Mouse (Mus musculus): ENCODE data around the gene Tll2. TPM values are rescaled to one million over a fixed set of nuclear protein-coding genes. Genes with fewer than 3 reads are reported as not detected.

Tll2 gene
- polyA plus RNA-seq, 1 experiment from 2014 or later, result not detected

GRCm38 (mm10) chr19:41109991-41110390 is 96.6 kb downstream of the Tll2 start:
- Histone ChIP-seq H3K9me3 (replicated peaks) (no peaks in the 10 kb centered on the region), H3K27ac (no peak overlapping the region), H3K4me2 (no peak overlapping the region), H3K36me3 (no peaks in the 10 kb centered on the region), H3K27me3 (no peaks in the 10 kb centered on the region), H3K4me3 (replicated peaks) (no peak overlapping the region), H3K4me1 (replicated peaks) (no peaks in the 10 kb centered on the region), H3K9ac (no peak overlapping the region)
- ATAC-seq (ENCODE audit: low read depth) (no peak), DNase-seq (no peak)
- 46% methylated on average over 5 of the region's 5 CpGs for WGBS (ENCODE audit: insufficient replicate concordance)

DNA sequence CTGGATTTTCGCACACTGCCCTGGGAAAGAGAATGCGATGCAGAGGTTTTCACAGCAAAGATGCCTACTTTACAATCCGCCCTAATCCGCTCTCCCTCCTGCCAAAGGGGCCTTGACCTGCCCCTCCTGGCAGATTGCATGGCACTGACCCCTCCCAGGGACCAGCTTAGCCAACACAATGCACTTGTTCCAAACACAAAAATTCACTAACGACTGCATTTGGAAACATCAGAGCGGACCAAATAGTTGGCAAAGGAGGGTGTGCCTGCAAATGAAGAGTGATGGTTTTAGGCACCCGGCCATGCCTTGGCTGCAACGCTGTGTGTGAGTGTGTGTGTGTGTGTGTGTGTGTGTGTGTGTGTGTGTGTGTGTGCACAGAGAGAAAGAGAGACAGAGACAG is 97.1 kb downstream of the Tll2 start:
- DNase-seq (no peak), ATAC-seq (ENCODE audit: low read depth) (no peak)
- Histone ChIP-seq H3K9ac (no peak overlapping the region), H3K27me3 (no peaks in the 10 kb centered on the region), H3K4me1 (replicated peaks) (no peaks in the 10 kb centered on the region), H3K4me2 (no peak overlapping the region), H3K27ac (no peak overlapping the region), H3K9me3 (replicated peaks) (no peaks in the 10 kb centered on the region), H3K36me3 (no peaks in the 10 kb centered on the region), H3K4me3 (replicated peaks) (no peak overlapping the region)
- WGBS (ENCODE audit: insufficient replicate concordance), result 77% methylated on average over 8 of the region's 8 CpGs

GRCm38 (mm10) chr19:41108666-41109065 is 98.0 kb downstream of the Tll2 start:
- Histone ChIP-seq H3K9ac (no peak overlapping the region), H3K27me3 (no peaks in the 10 kb centered on the region), H3K27ac (no peak overlapping the region), H3K9me3 (replicated peaks) (no peaks in the 10 kb centered on the region), H3K4me1 (replicated peaks) (no peaks in the 10 kb centered on the region), H3K36me3 (no peaks in the 10 kb centered on the region), H3K4me3 (replicated peaks) (no peak overlapping the region), H3K4me2 (no peak overlapping the region)
- ATAC-seq (ENCODE audit: low read depth), result no peak
- WGBS (ENCODE audit: insufficient replicate concordance), result 73% methylated on average over 7 of the region's 7 CpGs
- DNase-seq, result no peak

GRCm38 (mm10) chr19:41107530-41107929 is 99.1 kb downstream of the Tll2 start:
- H3K4me1 ChIP-seq (replicated peaks), result no peaks in the 10 kb centered on the region
- no peaks in the 10 kb centered on the region for H3K36me3 ChIP-seq
- no peak for DNase-seq
- no peak overlapping the region for H3K4me3 ChIP-seq (replicated peaks)
- H3K9me3 ChIP-seq (replicated peaks), result no peaks in the 10 kb centered on the region
- ATAC-seq (ENCODE audit: low read depth), result no peak
- WGBS (ENCODE audit: insufficient replicate concordance), result 58% methylated on average over 8 of the region's 8 CpGs
- H3K4me2 ChIP-seq, result no peak overlapping the region
- H3K27ac ChIP-seq, result no peak overlapping the region
- H3K27me3 ChIP-seq, result no peaks in the 10 kb centered on the region
- no peak overlapping the region for H3K9ac ChIP-seq

- no peak overlapping the region for H3K4me3 ChIP-seq (replicated peaks)
- H3K9me3 ChIP-seq (replicated peaks), result no peaks in the 10 kb centered on the region
- H3K4me2 ChIP-seq, result no peak overlapping the region
- DNase-seq (no peak), ATAC-seq (ENCODE audit: low read depth) (no peak)
- WGBS (ENCODE audit: insufficient replicate concordance), result 48% methylated on average over 8 of the region's 8 CpGs
- no peak overlapping the region for H3K27ac ChIP-seq
- H3K9ac ChIP-seq, result no peak overlapping the region
- H3K4me1 ChIP-seq (replicated peaks), result no peaks in the 10 kb centered on the region
- H3K27me3 ChIP-seq, result no peaks in the 10 kb centered on the region
- no peaks in the 10 kb centered on the region for H3K36me3 ChIP-seq
These were observed 101.7 kb downstream of the Tll2 start for GRCm38 (mm10) chr19:41104922-41105321.

DNA sequence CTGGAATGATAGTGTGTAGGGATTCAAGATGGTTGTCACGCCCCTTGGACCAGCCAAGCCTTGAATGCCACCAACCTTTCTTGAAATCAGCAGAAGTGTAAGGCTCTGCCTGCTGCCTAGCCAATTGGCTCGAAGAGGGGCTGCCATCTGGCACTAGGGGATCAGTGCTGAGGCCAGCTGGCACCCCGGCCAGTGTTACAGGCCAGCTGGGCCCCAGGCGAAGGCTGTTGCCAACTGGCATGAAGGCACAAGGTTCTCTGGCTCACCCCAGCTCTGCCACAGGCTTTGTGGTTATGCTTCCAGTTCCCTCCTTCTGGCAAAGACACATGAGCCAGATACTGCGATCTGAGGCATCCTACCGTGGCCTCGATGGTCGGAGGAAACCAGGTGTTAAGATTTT is 105.2 kb downstream of the Tll2 start:
- Histone ChIP-seq H3K4me1 (replicated peaks) (no peaks in the 10 kb centered on the region), H3K4me3 (replicated peaks) (no peak overlapping the region), H3K27ac (no peak overlapping the region), H3K36me3 (no peaks in the 10 kb centered on the region), H3K9ac (no peak overlapping the region), H3K27me3 (no peaks in the 10 kb centered on the region), H3K4me2 (no peak overlapping the region), H3K9me3 (replicated peaks) (no peaks in the 10 kb centered on the region)
- DNase-seq (no peak), ATAC-seq (ENCODE audit: low read depth) (no peak)
- WGBS (ENCODE audit: insufficient replicate concordance), result 63% methylated on average over 8 of the region's 8 CpGs

DNA sequence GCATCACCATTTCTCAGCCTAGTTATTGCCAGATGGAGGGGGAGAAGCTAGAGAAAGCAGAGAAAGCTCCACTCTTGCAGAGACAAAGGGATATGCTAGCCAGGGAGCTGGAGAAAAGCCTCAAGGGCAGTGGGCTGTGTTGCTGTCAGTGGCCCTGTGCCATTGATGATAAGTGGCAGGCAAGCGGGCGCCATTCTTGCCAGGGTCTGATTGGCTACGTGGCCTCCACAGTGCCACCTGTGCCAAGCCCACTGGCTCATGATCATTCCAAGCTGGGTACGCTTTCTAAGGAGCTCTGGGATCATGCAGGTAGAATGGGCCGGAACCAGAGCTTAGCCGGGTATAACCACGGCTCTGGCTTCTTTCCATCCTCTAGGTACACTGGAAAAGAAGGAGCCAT is 105.8 kb downstream of the Tll2 start:
- Histone ChIP-seq H3K9ac (no peak overlapping the region), H3K36me3 (no peaks in the 10 kb centered on the region), H3K27ac (no peak overlapping the region), H3K27me3 (no peaks in the 10 kb centered on the region), H3K4me2 (no peak overlapping the region), H3K9me3 (replicated peaks) (no peaks in the 10 kb centered on the region), H3K4me1 (replicated peaks) (no peaks in the 10 kb centered on the region), H3K4me3 (replicated peaks) (no peak overlapping the region)
- WGBS (ENCODE audit: insufficient replicate concordance), result 71% methylated on average over 7 of the region's 7 CpGs
- ATAC-seq (ENCODE audit: low read depth) (no peak), DNase-seq (no peak)

DNA sequence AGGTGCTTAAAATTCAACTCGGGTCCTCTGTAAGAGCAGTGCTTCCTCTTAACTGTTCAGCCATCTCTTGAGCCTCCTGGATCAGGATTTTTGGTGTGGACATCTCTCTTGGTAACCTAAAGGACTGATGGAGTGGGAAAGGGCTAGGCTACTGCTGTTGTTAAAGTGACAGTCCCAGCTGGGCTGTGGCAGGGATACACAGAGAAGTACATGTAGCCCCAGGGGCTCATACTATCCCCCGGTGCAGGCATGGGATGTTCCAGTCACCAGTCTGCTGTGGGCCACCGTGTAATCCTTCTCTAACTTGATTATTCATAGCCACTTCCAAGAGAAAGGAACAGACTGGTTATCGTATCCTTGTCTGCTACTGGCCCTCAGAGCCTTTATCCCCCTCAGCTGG is 109.6 kb downstream of the Tll2 start:
- ATAC-seq (ENCODE audit: low read depth), result no peak
- Histone ChIP-seq H3K27ac (no peak overlapping the region), H3K4me3 (replicated peaks) (no peak overlapping the region), H3K9me3 (replicated peaks) (no peaks in the 10 kb centered on the region), H3K27me3 (no peaks in the 10 kb centered on the region), H3K4me1 (replicated peaks) (no peaks in the 10 kb centered on the region), H3K4me2 (no peak overlapping the region), H3K9ac (no peak overlapping the region), H3K36me3 (no peaks in the 10 kb centered on the region)
- WGBS (ENCODE audit: insufficient replicate concordance), result 57% methylated on average over 4 of the region's 4 CpGs
- DNase-seq, result no peak

- Histone ChIP-seq H3K9me3 (replicated peaks) (no peaks in the 10 kb centered on the region), H3K4me2 (no peak overlapping the region), H3K27ac (no peak overlapping the region), H3K4me1 (replicated peaks) (no peaks in the 10 kb centered on the region), H3K9ac (no peak overlapping the region), H3K4me3 (replicated peaks) (no peak overlapping the region), H3K27me3 (peaks cover 21% of the 10 kb centered on the region), H3K36me3 (no peaks in the 10 kb centered on the region)
- no peak for ATAC-seq (ENCODE audit: low read depth)
- no peak for DNase-seq
- 14% methylated on average over 2 of the region's 2 CpGs for WGBS (ENCODE audit: insufficient replicate concordance)
These were observed 114.7 kb downstream of the Tll2 start for GRCm38 (mm10) chr19:41091901-41092300.

DNA sequence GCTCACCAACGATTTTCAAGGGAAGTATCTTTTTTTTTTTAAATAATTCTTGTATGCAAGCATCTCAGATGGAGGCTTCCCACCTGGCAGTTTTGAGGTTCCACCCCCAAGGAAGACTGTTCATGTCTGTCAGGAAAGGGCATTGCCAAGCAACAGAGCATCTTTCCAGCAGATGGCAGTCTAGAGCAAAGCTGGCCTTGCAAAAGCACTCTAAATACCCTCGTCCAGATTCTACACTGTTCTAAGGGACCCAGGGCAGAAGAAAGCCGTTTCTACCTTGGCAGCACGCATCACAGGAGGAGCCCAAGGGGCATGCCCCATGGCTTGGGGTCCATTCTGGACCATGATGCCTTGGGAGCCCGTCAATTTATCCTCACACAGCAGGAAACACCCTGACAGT is 116.8 kb downstream of the Tll2 start:
- Histone ChIP-seq H3K27ac (no peak overlapping the region), H3K4me3 (replicated peaks) (no peak overlapping the region), H3K27me3 (peaks cover 21% of the 10 kb centered on the region), H3K36me3 (no peaks in the 10 kb centered on the region), H3K4me2 (no peak overlapping the region), H3K9ac (no peak overlapping the region), H3K4me1 (replicated peaks) (no peaks in the 10 kb centered on the region), H3K9me3 (replicated peaks) (no peaks in the 10 kb centered on the region)
- DNase-seq (peak; percentile 13), ATAC-seq (ENCODE audit: low read depth) (no peak)
- 8% methylated on average over 5 of the region's 5 CpGs for WGBS (ENCODE audit: insufficient replicate concordance)

- Histone ChIP-seq H3K4me3 (replicated peaks) (no peak overlapping the region), H3K27me3 (peaks cover 21% of the 10 kb centered on the region), H3K36me3 (no peaks in the 10 kb centered on the region), H3K9me3 (replicated peaks) (no peaks in the 10 kb centered on the region), H3K4me2 (peak overlapping the region; percentile 21; the same call in 1 of the 2 replicates), H3K9ac (no peak overlapping the region), H3K27ac (no peak overlapping the region), H3K4me1 (replicated peaks) (no peaks in the 10 kb centered on the region)
- 26% methylated on average over 18 of the region's 18 CpGs for WGBS (ENCODE audit: insufficient replicate concordance)
- ATAC-seq (ENCODE audit: low read depth) (no peak), DNase-seq (no peak)
These were observed 118.1 kb downstream of the Tll2 start for GRCm38 (mm10) chr19:41088491-41088890.

DNA sequence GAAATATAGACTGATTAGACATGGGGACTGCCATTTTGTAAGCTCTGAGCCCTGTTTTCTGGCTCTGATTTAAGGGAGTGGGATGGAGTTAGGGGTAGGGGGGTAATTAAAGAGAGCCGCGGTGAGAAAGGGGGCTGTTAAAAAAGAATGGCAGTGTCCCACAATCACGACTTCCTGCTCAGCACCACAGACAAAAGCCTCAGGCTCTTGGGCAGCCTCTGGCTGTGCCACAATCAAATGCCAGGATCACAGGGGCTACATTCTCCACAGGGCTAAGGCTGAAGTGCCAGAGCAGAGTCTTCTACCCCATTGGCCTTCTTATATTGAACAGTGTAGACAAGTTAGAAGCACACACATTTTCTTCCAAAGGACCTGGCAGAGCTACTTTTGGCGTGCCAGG is 118.7 kb downstream of the Tll2 start:
- Histone ChIP-seq H3K27me3 (peaks cover 21% of the 10 kb centered on the region), H3K27ac (no peak overlapping the region), H3K4me2 (no peak overlapping the region), H3K9ac (no peak overlapping the region), H3K36me3 (no peaks in the 10 kb centered on the region), H3K4me1 (replicated peaks) (no peaks in the 10 kb centered on the region), H3K9me3 (replicated peaks) (no peaks in the 10 kb centered on the region), H3K4me3 (replicated peaks) (no peak overlapping the region)
- 33% methylated on average over 4 of the region's 4 CpGs for WGBS (ENCODE audit: insufficient replicate concordance)
- no peak for DNase-seq
- ATAC-seq (ENCODE audit: low read depth), result no peak
